Mouse (Mus musculus) cerebellum, adult 2 months (tissue): ENCODE results near the gene Cnnm4.
A peak's percentile ranks its signal among the peaks of the same experiment; 100 is the strongest.

Experiments used
- CTCF ChIP-seq: fragments of 200-500 bp; IDR thresholded peaks from 2 replicates; pipeline ENCODE4 v1.5.1; 2011; ENCODE audit warnings: low read depth, mild to moderate bottlenecking, control low read depth, low read length, moderate library complexity, borderline replicate concordance; ENCODE audit not compliant: insufficient read depth
- POLR2A ChIP-seq: fragments of 200-500 bp; IDR thresholded peaks from 2 replicates; pipeline ENCODE4 v1.6.1; 2011; ENCODE audit warnings: low read length, control low read depth, borderline replicate concordance; ENCODE audit not compliant: insufficient read depth

DNA sequence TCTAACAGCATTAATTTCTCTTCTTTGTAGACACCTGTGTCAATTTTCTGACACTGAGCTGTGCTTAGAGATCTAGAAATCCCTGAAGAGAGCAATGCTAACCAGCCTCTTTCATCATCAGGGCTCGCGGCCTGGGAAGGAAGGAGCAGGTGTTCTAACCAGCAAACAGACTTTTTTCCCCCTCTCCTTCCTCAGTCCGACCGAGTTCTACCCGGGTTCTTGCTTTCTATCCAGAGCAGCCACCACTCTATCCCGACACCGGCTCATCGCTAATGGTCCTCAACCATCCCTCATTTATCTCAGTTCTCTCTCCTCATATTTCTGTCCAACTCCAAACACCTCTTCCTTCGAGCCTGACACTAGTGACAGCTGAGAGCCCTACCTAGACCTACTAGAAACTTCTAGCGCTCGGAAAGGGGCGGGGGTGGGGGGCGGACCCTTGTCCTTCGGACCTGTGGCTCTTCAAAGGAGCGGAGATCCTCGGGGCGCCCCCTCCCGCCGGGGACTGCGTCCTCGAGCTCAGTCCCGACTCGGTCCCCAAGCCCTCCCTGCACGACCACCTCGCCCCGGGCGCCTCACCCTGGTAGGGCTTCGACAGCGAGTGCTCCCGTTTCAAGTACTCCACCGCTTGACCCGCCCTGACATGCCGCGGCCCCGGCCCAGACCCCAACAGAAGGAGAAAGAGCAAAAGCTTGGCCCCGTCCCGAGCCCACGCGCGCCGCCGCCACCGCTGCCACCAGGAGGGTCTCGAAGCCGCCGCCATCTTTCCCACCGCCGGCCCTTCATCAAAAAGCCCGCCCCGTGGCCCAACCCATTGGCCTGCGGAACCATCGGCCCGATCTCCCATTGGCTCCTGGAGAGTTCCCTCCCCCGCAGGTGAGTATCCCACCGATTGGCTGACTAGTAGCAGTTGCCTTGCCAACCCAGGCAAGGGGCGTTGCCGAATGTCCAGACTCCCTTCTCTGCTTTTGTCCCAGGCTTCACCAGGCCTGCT, 26.7 kb upstream of the Cnnm4 start, which contains the start of gene Lman2l:
- TF ChIP-seq POLR2A (peak; percentile 53; the same call in 1 of the 2 replicates), CTCF (no peak)
